Mouse (Mus musculus): ENCODE data around the gene Dclk2.

Gene Dclk2

GRCm38 (mm10) chr3:86760474-86760873 is 160.2 kb downstream of the Dclk2 start:
- no peak for DNase-seq (ENCODE audit: low spot score in 2 of 2)

DNA sequence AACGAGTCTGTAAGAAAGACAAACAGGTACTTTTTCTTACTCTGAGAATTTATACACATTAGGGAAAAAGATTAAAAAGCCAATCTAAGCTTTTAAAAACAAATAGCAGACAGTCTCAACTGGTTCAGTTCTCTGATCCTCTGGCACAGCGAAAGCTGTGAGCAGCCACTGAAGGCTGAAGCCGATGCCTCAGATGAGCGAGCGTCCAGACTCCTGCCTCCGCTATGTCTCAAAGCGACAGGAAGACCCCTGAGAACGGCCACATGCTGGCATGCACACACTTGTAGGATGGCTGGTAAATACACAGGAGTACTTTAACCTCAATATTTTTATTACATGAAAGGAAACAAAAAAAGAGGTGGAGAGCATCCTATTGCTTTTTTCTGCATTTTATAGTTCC is 160.8 kb downstream of the Dclk2 start:
- DNase-seq (ENCODE audit: low spot score in 2 of 2), result no peak

DNA sequence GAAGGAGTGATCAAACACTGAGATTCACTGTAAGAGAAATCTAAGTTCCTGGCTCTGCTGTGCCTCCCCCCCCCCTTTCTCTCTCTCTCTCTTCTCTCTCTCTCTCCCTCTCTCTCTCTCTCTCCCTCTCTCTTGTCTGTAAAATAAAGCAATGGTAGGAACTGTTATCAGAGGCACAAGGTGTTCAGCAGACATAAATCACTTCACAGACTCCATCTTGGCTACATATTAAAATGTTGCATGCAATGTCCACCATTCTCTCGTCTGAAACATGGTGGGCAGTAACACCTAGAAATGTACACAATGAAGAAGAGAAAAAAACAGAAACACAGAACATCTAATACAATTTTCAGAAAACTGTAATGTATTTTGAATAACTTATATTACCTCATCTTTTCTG is 161.3 kb downstream of the Dclk2 start:
- DNase-seq (ENCODE audit: low spot score in 2 of 2), result no peak

DNA sequence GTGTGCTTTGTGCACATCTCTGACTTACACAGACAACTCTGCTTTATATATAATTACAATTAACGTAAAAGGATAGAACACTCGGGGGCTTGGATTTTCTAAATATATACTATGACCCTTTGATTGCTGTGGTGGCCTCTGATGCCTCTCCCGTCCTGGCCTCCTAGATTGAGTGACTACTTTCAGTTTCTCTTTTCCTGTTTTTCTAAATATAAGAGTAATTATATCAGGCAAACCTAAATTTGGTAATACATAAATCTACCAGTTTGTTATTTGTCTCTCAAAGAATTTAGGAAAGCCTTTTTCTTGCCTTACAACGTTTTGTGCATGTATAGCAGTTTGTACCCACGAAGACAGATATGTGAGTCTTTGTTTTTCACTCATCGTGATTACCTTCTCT is 161.9 kb downstream of the Dclk2 start:
- no peak for DNase-seq (ENCODE audit: low spot score in 2 of 2)

DNA sequence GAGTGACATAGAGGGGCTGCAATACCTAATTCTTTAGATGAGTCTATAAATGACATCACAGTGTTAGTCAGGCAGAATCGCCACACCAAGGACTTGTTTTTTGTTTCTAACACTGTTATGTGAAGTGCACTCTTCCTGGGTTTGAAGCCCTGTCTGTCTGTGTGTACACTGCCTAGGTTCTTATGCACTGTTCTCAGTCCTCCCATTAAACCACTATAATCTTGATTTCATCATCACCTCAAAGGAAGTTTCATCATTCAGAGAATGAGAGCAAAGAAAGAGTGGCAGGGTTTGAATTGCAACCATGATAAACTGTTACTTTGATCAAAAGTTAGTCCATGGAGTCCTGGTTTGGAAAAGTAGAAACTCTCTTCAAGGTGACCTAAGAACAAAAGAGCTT is 164.1 kb downstream of the Dclk2 start:
- no peak for DNase-seq (ENCODE audit: low spot score in 2 of 2)

GRCm38 (mm10) chr3:86754595-86755557 is 165.8 kb downstream of the Dclk2 start:
- no peak for DNase-seq (ENCODE audit: low spot score in 2 of 2)

GRCm38 (mm10) chr3:86754178-86754577 is 166.5 kb downstream of the Dclk2 start:
- DNase-seq (ENCODE audit: low spot score in 2 of 2), result no peak

GRCm38 (mm10) chr3:86750652-86751051 is 170.0 kb downstream of the Dclk2 start:
- no peak for DNase-seq (ENCODE audit: low spot score in 2 of 2)

DNA sequence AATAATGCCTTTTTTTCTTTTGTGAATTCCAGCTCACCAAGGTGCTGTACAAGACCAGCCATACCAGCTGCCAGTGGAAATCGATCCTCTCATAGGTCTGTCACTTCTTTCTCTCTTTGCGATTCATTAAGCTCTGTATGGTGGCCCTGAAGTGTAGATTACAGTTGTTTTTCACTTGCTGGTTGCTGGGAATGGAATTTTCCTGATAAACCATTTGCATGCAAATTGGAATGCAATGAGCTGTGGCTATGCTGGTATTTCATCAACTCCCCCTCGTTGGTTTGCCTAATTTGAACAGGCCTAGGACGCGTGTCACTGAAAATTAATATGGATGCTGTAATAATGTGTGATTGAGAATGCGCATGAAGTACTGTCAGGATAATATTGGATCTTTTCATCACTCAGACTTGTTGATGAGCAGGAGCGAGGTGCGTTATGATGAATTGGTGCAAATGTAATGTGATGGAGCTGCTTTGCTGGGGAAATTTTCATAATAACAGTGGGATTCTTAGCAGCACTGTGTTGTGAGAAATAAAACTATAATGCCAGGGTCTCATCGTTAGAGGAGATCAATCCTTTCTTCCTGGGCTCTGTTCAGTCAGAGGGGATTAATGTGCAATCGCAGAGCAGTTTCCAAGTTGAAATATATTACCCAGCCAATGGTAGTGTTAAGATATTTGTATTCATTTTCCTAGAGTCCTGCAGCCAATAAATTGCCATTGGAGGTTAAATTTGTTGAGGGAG is 174.7 kb downstream of the Dclk2 start:
- no peak for DNase-seq (ENCODE audit: low spot score in 2 of 2)

DNA sequence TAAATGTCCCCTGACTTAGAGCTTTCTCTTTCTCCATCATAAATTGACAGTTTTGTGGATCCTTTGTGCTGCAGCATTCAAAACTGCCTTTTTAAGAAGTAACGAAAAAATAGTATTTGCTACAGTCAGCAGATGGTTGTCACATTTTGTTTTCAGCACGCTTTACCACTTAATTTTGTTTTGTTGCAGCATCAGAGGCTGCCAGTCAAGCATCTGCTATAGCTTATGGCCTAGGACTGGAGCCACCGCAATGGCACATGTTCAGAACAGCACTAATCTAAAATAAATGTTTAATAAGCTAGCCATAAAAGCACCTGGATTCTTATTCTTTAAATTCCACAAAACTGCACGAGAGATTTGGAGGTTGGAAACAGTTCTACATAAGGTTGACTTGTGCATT is 175.3 kb downstream of the Dclk2 start:
- no peak for DNase-seq (ENCODE audit: low spot score in 2 of 2)

DNA sequence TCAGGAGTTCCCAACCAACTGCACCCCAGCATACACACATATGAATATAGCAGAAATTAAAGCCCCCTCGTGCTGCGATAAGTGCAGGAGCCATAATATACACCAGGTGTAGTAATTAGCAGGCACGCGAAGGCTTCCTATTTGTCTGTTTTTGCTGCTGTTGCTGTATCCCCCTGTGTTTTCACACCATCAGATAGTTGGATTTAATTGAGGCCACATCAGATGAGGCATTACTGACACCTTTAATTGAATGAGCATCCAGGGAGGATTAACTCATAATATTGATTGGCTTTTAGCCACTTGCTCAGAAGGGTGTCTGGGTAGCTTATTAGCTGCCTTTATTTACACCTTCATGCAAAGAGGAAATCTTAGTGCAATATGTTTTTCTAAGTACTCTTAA is 180.9 kb downstream of the Dclk2 start:
- DNase-seq (ENCODE audit: low spot score in 2 of 2), result no peak

GRCm38 (mm10) chr3:86738831-86739230 is 181.8 kb downstream of the Dclk2 start:
- no peak for DNase-seq (ENCODE audit: low spot score in 2 of 2)
